Mouse (Mus musculus): ENCODE results near the gene Cyb5r2.

DNA sequence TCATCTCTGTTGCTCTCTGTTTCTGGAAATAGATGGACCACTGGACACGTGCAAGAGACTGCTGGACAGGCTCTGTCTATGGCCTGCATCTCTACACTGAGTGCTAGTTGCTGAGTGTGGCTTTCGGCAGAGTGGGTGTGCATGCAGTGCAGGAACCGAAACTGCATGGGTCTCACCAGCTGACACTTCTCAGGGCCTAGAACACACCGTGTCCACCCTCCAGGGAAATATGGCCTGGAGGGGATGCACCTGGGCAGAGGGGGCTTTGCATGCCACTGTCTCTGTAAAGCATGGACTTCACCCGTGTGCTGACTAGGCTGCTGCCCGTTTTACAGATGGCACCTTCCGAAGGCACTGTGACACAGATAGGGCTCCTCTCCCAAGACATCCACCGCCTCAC, 11.8 kb downstream of the Cyb5r2 start:
- no peak for TF ChIP-seq MAFK (IDR thresholded peaks at IDR 0.05; ENCODE audit: insufficient read depth, low read depth, low read length)
- TF ChIP-seq HCFC1 (IDR thresholded peaks at IDR 0.05; ENCODE audit: borderline replicate concordance, insufficient read depth, low read length): no peak
- no peak for TF ChIP-seq ZC3H11A (IDR thresholded peaks at IDR 0.05; ENCODE audit: borderline replicate concordance, low read depth, low read length)
- TF ChIP-seq ZNF384 (IDR thresholded peaks at IDR 0.05; ENCODE audit: low read depth, low read length): no peak

Data from ES-E14 (cell line).